Mouse (Mus musculus): ENCODE data around the gene Faf1. TPM values are rescaled to one million over a fixed set of nuclear protein-coding genes. Genes with fewer than 3 reads are reported as not detected.

Gene Faf1
- 10 to 100 TPM; 43.6 TPM for total RNA-seq (2021)

DNA sequence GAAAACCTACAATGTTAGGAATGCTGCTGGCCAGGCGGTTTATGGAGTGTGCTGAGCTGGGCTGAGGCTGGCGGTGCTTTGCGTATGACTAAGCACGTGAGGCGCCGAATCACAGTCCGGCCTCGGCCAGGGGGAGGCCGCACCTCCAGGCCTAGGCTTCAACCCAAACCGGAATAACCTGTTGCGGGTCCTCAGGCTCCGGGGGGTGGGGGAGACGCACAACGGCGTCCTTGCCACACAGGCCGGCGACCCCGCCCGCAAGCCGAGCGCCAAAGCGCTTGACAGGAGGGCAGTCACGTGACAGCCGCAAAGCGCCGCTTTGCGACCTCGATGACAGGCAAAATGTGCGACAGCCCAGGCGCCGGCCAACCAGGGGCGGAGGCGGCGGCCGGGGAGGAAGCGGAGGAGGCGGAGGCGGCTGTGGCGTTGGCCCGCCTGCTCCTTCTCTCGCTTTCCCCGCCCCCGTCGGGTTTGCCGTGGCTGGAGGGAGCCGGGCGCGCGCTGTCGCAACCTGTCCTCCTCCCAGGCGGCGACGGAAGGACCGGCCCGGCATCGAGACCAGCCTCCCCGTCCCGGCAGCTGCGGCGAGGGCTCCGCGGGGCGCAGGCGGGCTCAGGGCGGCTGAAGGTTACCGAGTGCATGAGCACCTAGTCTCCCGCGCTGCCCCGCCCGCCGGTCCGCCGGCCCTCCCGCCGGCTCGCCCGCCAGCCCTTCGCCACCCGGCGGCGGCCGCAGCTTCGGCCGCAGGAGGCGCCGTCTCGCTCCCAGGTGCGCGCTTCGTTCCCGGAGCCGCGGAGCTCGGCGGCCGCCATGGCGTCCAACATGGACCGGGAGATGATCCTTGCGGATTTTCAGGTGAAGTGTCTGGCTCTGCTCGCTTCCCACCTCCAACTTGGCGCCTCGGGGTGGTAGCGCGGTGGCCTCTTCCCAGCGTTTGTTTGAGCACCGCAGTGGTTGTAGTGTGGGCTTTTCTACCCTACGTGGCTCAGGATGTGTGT, at the start of gene Faf1:
Faf1 (plus strand) TSS at position 371 of the 998 bp plus-strand sequence.
- intact Hi-C loops (cut with DNase I), result no loop called here
- DNase-seq, result peak; percentile 98

DNA sequence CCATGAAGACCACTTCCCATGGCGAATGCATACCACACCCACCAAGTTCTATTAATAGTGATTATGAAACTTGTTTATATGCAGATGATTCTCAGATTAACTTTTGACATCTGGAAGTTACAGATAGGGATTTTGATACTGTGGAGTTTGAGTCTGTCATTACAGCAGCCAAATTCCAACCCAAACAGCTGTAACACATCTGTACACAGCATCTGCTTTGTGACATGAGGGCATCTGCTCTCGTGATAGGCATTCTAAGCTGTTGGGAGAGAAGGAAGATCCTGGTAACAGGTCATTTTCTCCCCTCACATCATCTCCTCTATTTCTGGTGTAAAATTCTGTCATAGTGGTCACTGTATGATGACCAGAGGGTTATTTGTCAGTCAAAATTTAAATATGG, 46.2 kb upstream of the Faf1 start:
- intact Hi-C loops (cut with DNase I), result no loop called here
- DNase-seq, result no peak

DNA sequence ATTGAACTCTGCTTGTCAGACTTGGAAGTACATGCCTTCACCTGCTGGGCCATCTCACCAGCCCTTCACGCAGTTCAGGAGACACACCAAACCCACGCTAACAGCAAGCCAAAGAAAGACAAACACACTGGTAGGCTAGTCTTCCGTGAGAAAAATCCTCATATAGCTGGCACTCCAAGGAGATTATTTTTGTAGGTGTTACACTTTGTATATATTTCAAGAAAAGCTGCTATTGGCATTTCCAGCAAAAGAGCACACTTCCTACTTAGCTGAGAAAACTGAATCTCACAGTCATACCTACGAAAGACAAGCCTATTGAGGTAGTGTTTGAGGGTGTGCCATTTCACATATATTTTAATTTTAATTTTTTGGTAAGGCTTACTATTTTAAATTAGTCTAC, 45.4 kb upstream of the Faf1 start:
- intact Hi-C loops (cut with DNase I), result no loop called here
- no peak for DNase-seq

DNA sequence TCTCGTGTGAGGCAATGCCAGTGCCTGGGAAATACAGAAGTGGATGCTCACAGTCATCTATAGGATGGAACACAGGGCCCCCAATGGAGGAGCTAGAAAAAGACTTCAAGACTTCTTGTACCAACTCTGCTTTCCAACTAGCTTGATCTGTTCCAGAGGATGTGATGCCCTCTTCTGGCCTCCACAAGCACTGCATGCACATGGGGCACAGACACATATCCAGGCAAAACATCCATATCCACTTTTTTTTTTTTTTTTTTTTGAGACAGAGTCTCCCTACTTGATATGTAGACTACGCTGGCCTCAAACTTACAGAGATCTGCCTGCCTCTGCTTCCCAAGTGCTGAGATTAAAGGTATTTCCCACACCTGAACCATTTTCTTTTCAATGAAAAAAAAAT, 41.4 kb upstream of the Faf1 start:
- intact Hi-C loops (cut with DNase I), result no loop called here
- no peak for DNase-seq

DNA sequence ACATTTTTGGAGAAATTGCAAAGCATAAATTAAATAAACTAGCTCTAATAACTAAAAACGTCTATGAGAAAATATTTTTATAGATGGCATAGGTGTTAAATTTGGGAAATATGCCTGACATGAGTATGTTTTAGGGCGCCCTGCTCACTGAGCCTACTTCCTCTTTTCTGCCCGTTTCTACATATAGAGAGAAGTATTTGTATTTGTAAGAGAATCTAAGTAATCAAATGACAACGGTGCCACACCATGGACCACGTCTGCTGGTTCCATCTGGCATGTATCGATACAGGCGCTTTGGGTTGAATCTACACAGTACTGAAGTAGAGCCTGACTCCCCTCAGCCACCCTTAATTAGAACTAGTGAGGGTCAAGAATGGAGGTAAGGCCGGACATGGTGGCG, 37.0 kb upstream of the Faf1 start:
- intact Hi-C loops (cut with DNase I), result no loop called here

DNA sequence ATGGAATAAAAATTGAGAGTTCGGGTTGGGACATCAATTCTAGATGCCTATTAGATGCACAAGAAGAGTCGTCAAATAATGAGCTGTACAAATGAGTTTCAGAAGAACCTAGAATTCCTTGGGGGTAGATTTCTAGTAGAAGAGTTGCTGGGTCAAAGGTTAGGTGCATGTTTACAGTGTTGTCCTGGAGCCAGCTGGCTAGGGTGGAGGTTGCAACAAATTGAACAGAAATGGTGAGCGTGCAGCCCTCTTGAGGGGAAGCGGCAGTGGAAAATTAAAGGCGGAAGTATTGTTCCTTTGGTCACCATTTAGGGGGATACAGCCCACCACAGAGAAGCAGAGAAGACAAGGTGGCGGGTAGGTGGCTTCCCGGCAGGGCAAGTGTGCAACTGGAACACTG, 36.2 kb upstream of the Faf1 start:
- DNase-seq, result no peak
- intact Hi-C loops (cut with DNase I), result no loop called here

More for the DNA sequence above, 37.0 kb upstream of the Faf1 start:
- no peak for DNase-seq

DNA sequence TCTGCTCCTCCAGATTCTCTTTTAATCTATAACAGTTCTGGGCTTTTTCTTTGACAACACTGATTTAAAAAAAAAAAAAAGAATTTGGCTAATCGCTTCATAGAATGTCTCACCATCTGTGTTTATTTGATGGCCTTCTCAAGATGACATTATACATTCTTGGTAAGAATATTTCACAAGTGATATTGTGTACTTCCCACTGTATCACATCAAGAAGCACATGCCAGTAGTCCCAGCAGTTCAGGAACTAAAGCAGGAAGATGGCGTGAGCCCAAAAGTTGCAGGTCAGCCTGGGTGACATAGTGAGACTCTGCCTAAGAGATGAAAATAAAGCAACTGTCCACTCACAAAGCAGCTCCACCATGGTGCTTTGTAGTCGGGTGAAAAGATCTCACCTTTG, 34.9 kb upstream of the Faf1 start:
- intact Hi-C loops (cut with DNase I), result no loop called here
- DNase-seq, result no peak

DNA sequence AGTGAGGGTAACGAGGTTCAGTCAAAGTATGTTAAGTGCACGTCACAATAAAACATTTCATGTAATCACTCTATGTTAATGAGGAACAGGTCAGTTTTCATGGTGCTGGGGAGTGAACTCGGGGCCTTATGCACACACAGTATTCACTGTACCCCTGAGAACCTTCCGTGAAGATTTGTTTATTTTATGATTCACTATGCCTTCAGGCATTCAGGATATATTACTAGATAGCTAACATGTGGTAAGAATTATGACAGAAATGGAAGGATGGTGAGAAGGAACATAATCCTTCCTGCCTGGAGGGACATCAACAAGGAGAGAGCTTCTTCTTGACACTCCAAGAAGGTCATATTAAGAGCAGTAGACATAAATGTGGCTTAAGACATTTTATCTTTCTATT, 29.1 kb upstream of the Faf1 start:
- intact Hi-C loops (cut with DNase I), result no loop called here
- no peak for DNase-seq

DNA sequence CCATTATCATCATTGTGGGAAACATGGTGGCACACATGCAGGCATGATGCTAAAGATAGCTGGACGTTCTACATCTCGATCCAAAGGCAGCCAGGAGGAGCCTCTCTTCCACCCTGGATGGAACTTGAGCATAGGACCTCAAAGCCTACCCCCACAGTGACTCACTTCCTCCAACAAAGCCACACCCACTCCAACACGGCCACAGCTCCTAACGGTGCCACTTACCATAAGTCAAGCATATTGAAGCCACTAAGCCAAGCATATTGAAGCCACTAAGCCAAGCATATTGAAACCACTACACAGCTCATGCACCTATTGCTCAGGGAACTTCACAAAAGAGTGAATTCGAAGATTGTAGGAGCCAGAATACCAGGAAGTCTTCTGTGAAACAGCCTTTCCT, 27.1 kb upstream of the Faf1 start:
- intact Hi-C loops (cut with DNase I), result no loop called here
- DNase-seq, result no peak

DNA sequence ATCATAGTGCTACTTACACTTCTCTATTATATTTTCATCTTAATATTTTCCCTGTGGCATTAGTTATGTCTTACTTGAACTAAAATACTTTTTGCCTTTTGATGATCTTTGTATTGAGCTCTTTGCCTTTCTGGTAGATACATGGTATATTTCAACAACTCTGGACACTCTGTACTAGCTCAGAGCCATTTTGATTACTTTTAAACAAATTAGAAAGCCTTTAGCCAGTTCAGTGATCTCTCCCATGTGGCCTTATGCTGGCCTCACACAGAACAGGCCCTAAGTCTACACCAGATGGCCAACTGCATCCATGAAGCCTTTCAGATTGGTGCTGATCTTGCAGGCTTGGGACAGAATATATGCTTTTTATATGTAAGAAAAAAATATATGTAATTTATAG, 23.1 kb upstream of the Faf1 start:
- intact Hi-C loops (cut with DNase I), result no loop called here
- DNase-seq, result no peak

DNA sequence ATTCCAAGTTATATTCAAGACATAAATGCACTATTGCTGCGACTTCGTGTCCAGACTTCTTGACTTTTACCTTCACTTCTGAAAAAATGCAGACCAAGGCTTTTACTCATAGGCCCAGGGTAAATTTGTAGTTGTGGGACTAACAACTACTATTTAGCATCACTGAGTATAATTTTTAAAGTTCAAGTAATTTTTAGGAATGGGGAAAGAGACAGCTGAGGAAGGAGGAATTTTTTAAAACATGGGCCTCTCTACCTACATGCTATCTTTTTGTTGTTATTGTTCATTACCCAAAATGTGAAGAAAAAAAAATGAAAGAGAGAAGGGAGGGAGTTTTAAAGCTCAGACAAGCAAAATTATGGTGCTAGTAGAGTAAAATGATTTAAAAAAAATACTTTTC, 21.7 kb upstream of the Faf1 start:
- intact Hi-C loops (cut with DNase I), result no loop called here

DNA sequence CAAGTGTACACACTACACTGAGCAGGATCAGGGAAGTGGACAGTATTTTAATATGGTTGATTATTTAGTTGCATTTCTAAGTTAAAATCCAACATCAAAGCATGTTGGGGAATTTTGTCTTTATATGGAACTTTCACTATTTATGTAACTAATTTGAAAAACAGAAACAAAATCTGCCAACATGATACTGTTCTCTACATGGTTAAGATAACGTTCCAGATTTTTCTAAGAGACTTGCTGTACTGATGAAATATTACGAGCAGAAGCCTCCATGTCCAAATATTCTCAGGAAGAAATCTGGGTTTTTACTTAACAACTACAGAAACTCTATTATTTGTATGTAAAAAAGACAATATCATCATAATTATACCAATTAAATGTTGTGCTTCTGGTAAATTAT, 20.6 kb upstream of the Faf1 start:
- no peak for DNase-seq
- intact Hi-C loops (cut with DNase I), result no loop called here

More for the DNA sequence above, 21.7 kb upstream of the Faf1 start:
- DNase-seq, result no peak

DNA sequence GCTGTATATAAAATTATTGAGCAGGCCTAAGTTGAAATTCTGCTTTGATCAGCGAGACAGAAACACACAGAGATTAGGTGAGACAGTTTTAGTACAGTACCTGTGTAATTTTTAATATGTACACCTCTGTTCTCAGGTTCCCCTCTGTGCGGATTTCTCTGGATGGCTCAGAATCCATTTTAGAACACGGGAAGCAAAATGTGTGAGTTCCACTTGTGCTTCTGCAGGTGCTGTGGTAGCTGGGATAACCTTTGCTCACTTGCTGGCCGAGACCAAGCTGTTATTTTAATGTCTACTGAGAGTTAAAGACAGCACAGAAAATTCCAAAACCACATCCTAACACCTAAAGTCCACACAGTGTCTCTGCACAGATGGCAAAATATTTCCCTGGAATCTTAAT, 20.1 kb upstream of the Faf1 start:
- DNase-seq, result no peak
- intact Hi-C loops (cut with DNase I), result no loop called here

DNA sequence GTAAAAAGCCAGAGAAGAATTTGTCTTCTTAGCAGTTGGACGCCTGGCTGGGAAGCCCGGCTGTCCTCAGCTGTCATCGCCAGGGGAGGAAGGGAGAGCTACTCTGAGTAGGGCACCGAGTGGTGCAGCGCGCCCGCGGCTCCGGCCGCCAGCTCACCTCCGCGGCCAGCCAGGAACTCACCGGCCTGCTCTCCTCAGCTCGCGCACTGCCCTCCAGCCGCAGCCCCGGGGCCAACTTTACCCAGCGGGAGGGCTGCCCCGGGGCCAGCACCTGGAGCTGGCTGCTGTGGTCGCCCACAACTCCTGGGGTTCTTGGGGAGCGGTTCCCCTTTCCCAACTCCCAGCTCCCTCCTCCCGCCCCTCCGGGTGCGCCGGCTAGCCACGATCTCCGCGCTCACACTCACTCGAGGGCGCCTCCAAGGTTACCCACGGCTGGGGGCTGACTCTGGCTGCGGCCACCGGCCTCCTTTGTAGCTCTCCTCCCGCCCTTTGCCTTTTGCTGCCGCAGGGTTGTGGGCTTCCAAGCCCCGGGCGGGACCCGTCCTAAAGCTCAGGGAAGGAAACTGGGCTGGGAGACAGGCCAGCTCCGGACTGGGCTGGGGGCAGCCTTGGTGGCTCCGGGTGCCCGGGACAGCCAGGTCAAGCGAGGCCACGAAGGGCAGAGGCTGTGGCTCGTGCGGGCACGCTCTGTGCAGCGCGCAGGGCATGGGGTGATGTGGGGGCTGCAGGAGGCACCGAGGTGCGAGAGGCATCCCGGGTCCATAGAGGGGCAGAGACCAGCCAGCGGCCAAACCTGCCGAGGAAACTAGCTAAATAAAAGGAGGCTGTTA, 19.2 kb upstream of the Faf1 start:
- intact Hi-C loops (cut with DNase I), result no loop called here
- peak; percentile 29 for DNase-seq

DNA sequence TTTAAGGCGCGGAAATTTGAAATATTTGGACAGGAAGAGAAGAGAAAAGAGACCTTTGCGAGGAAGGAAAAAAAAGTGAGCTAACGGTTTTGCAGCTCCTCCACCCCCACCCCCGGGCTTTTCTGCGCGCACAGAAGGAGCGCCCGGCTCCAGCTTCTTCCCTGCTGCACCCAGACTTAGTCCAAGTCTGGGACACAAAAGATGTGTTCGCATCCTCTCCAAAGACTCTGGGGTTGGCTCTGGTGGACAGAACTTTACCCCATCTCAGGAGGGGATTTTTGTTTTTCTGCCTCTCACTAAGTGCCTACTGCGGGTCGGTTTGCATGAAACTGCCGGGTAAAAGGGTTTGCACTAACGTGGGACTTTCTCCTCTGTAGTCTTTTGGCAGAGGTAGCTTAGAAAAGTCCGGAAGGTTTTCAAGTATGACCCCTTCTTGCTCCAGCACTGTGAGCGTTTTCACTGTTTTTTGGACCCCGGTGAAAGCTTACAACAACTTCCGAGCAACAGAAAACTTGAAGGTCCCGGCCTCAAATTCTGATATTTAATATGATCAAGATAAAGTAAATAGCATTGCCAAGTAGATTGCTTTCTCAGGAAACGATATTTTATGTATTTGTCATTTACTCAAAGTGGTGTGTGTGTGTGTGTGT, 18.4 kb upstream of the Faf1 start:
- DNase-seq, result no peak
- intact Hi-C loops (cut with DNase I), result no loop called here

DNA sequence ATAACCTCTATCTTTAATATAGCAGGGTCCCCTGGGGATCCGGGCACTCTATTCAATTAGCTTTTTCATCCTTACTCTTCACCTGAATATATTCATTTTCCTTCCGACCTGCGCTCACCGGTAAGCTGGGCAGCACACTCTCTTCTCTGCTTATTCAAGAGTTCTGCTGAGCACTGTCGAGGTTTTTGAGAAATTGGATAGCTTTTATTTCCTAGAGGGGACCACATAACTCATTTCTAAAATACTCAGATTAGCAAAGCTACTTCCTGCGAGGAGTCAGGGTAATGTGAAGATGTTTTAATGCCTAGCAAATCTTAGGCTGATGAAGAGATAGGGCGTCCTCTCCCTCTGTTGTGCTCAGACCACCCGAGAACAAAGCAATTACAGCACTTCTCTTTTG, 17.6 kb upstream of the Faf1 start:
- intact Hi-C loops (cut with DNase I), result no loop called here
- no peak for DNase-seq

DNA sequence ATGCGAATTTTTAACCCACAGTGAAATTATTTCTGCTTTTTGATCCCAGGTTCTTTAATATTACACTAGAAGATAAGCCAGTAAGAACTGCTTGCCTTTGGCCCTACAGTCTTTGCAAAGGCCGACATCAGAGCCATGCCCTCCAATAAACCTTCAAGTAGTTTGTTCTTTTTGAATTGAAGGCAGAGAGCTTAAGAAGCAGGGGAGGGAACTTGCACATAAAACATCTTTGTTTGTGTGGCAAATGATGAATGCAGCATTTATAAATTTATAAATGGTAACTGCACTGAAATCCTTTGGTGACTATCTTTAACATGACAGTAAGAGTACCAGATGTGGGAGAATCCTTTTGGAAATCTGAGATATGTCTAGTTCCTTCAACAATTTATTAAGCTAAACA, 16.8 kb upstream of the Faf1 start:
- intact Hi-C loops (cut with DNase I), result no loop called here
- no peak for DNase-seq

DNA sequence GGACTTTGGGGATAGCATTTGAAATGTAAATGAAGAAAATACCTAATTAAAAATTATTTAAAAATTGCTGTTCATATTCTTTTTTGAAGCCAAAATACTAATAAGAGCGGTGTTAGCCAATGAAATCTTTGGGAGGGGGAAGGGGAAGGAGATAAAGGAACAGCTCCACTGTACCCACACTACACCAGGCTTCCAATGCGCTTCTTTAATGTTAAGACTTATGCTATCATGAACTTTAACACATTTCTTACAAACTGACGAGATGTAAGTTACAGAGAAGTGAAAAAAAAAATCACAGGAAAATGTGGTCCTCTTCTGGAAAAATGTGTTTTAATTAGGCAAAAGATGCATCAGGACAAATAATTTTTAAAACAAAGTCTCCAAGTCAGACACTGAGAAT, 15.8 kb upstream of the Faf1 start:
- intact Hi-C loops (cut with DNase I), result loop anchor here (10.0 kb wide), 1 partner anchor 324 kb away; no protein-coding TSS in a partner anchor
- DNase-seq, result no peak

DNA sequence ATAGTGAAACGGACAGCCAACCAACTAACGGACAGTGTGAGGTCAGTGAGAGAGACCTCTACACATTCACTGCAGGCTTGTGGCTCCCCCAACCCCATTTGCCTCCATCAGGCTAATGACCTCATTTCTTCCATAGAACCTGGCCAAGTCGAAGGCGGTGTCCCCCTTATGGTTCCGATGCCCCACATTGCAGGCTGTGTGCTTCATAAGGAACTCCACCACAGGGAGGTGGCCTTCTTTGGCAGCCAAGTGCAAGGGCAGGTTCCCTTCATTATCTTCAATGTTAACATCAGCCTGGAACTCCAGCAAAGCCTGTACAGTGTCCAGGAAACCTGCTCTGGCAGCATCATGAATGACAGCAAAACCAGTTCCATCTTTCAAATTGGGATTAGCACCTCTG, 15.2 kb upstream of the Faf1 start:
- no peak for DNase-seq
- intact Hi-C loops (cut with DNase I), result loop anchor here (10.0 kb wide), 1 partner anchor 324 kb away; no protein-coding TSS in a partner anchor

DNA sequence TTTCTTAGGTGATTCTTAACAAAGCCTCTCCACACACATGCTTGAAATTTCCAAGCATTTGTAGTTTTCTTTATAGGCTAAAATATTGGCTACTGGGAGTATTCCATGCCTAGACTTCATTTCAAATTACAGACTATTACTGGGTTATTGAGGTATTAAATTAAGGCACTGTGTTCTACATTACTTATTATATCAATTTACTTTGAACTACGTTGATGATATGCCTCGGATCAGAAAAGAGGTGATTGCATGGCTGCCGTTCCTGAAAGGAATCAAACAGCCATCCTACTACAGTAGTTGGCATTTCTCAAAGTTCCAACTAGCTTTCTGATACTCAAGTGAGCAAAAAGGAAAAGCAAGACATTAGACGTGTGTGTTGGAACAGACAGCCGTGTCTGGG, 14.1 kb upstream of the Faf1 start:
- intact Hi-C loops (cut with DNase I), result loop anchor here (10.0 kb wide), 1 partner anchor 323 kb away; no protein-coding TSS in a partner anchor
- no peak for DNase-seq

DNA sequence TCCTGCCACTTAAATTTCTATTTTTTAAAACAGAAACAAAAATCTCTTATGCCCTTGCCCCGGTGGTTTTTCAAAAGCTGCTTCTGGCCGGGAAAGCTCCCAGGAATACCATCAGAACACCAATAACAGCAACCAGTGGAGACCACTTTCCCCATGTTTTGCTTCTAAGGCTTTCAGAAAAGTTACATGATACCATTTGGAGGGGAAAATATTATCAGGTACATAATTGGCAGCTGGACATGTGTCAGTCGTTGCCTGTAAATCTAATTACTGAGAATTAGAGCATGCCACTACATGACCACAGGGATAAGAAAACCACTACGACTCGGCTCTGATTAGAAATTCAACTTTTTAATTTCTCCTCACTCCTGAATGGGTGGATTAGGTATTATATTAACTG, 12.3 kb upstream of the Faf1 start:
- intact Hi-C loops (cut with DNase I), result loop anchor here (10.0 kb wide), 1 partner anchor 321 kb away; no protein-coding TSS in a partner anchor
- DNase-seq, result no peak
